Mouse (Mus musculus): ENCODE measurements at regions not wholly inside any gene's neighbourhood (a gene's known extent, or its start where the extent isn't known, plus 50 kb on each side); places are given as distances from the start of the nearest gene placed in this dataset.

- H3K79me2 ChIP-seq (ENCODE audit: inconsistent target): no peaks in the 10 kb centered on the region
- H3K27ac ChIP-seq: no peak overlapping the region
- WGBS (ENCODE audit: missing documents): 93% methylated on average over 4 of the region's 4 CpGs
- no peak overlapping the region for H3K4me3 ChIP-seq (ENCODE audit: inconsistent target)
- H3K36me3 ChIP-seq (ENCODE audit: inconsistent target): no peaks in the 10 kb centered on the region
These were observed 575.7 kb upstream of the Gulo start for GRCm38 (mm10) chr14:66584699-66585098.

GRCm38 (mm10) chr14:66579904-66580492 lies 571.0 kb upstream of the Gulo start:
- no peaks in the 10 kb centered on the region for H3K79me2 ChIP-seq (ENCODE audit: inconsistent target)
- 83% methylated on average over 6 of the region's 6 CpGs for WGBS (ENCODE audit: missing documents)
- no peak overlapping the region for H3K4me3 ChIP-seq (ENCODE audit: inconsistent target)
- H3K27ac ChIP-seq: no peak overlapping the region
- no peaks in the 10 kb centered on the region for H3K36me3 ChIP-seq (ENCODE audit: inconsistent target)

- H3K79me2 ChIP-seq (ENCODE audit: inconsistent target): no peaks in the 10 kb centered on the region
- no peak overlapping the region for H3K27ac ChIP-seq
- 93% methylated on average over 10 of the region's 10 CpGs for WGBS (ENCODE audit: missing documents)
- H3K36me3 ChIP-seq (ENCODE audit: inconsistent target): no peaks in the 10 kb centered on the region
- H3K4me3 ChIP-seq (ENCODE audit: inconsistent target): no peak overlapping the region
These were observed 557.6 kb upstream of the Gulo start for GRCm38 (mm10) chr14:66566600-66566999.

- no peaks in the 10 kb centered on the region for H3K36me3 ChIP-seq (ENCODE audit: inconsistent target)
- 100% methylated on average over 3 of the region's 4 CpGs for WGBS (ENCODE audit: missing documents)
- H3K79me2 ChIP-seq (ENCODE audit: inconsistent target): no peaks in the 10 kb centered on the region
- no peak overlapping the region for H3K4me3 ChIP-seq (ENCODE audit: inconsistent target)
- H3K27ac ChIP-seq: peak overlapping the region; percentile 90
These were observed 553.7 kb upstream of the Gulo start for GRCm38 (mm10) chr14:66562744-66563143.

- Histone ChIP-seq H3K27ac (peak overlapping the region; percentile 90), H3K4me3 (ENCODE audit: inconsistent target) (no peak overlapping the region), H3K79me2 (ENCODE audit: inconsistent target) (no peaks in the 10 kb centered on the region), H3K36me3 (ENCODE audit: inconsistent target) (no peaks in the 10 kb centered on the region)
- 28% methylated on average over 3 of the region's 3 CpGs for WGBS (ENCODE audit: missing documents)
These were observed 552.7 kb upstream of the Gulo start for GRCm38 (mm10) chr14:66561715-66562114.

- no peaks in the 10 kb centered on the region for H3K36me3 ChIP-seq (ENCODE audit: inconsistent target)
- H3K79me2 ChIP-seq (ENCODE audit: inconsistent target): no peaks in the 10 kb centered on the region
- 66% methylated on average over 5 of the region's 5 CpGs for WGBS (ENCODE audit: missing documents)
- peak overlapping the region; percentile 90 for H3K27ac ChIP-seq
- H3K4me3 ChIP-seq (ENCODE audit: inconsistent target): no peak overlapping the region
These were observed 552.1 kb upstream of the Gulo start for GRCm38 (mm10) chr14:66561042-66561590.

GRCm38 (mm10) chr14:66558393-66558792 lies 549.4 kb upstream of the Gulo start:
- WGBS (ENCODE audit: missing documents): 47% methylated on average over 5 of the region's 5 CpGs
- no peaks in the 10 kb centered on the region for H3K79me2 ChIP-seq (ENCODE audit: inconsistent target)
- peak overlapping the region; percentile 90 for H3K27ac ChIP-seq
- H3K36me3 ChIP-seq (ENCODE audit: inconsistent target): no peaks in the 10 kb centered on the region
- H3K4me3 ChIP-seq (ENCODE audit: inconsistent target): no peak overlapping the region

- Histone ChIP-seq H3K4me3 (ENCODE audit: inconsistent target) (no peak overlapping the region), H3K36me3 (ENCODE audit: inconsistent target) (no peaks in the 10 kb centered on the region), H3K27ac (peak overlapping the region; percentile 90), H3K79me2 (ENCODE audit: inconsistent target) (no peaks in the 10 kb centered on the region)
- 73% methylated on average over 8 of the region's 8 CpGs for WGBS (ENCODE audit: missing documents)
These were observed 548.6 kb upstream of the Gulo start for GRCm38 (mm10) chr14:66557631-66558030.

- WGBS (ENCODE audit: missing documents): 86% methylated on average over 6 of the region's 6 CpGs
- no peaks in the 10 kb centered on the region for H3K36me3 ChIP-seq (ENCODE audit: inconsistent target)
- H3K27ac ChIP-seq: no peak overlapping the region
- no peak overlapping the region for H3K4me3 ChIP-seq (ENCODE audit: inconsistent target)
- no peaks in the 10 kb centered on the region for H3K79me2 ChIP-seq (ENCODE audit: inconsistent target)
These were observed 529.5 kb upstream of the Gulo start for GRCm38 (mm10) chr14:66538498-66538897.

- WGBS (ENCODE audit: missing documents): 69% methylated on average over 1 of the region's 1 CpGs
- no peaks in the 10 kb centered on the region for H3K79me2 ChIP-seq (ENCODE audit: inconsistent target)
- no peak overlapping the region for H3K4me3 ChIP-seq (ENCODE audit: inconsistent target)
- no peak overlapping the region for H3K27ac ChIP-seq
- no peaks in the 10 kb centered on the region for H3K36me3 ChIP-seq (ENCODE audit: inconsistent target)
These were observed 525.7 kb upstream of the Gulo start for GRCm38 (mm10) chr14:66534671-66535070.

- 33% methylated on average over 5 of the region's 5 CpGs for WGBS (ENCODE audit: missing documents)
- H3K4me3 ChIP-seq (ENCODE audit: inconsistent target): no peak overlapping the region
- no peaks in the 10 kb centered on the region for H3K79me2 ChIP-seq (ENCODE audit: inconsistent target)
- no peaks in the 10 kb centered on the region for H3K36me3 ChIP-seq (ENCODE audit: inconsistent target)
- H3K27ac ChIP-seq: no peak overlapping the region
These were observed 519.1 kb upstream of the Gulo start for GRCm38 (mm10) chr14:66528135-66528534.

- H3K4me3 ChIP-seq (ENCODE audit: inconsistent target): no peak overlapping the region
- WGBS (ENCODE audit: missing documents): 79% methylated on average over 6 of the region's 6 CpGs
- H3K27ac ChIP-seq: no peak overlapping the region
- no peaks in the 10 kb centered on the region for H3K36me3 ChIP-seq (ENCODE audit: inconsistent target)
- H3K79me2 ChIP-seq (ENCODE audit: inconsistent target): no peaks in the 10 kb centered on the region
These were observed 518.1 kb upstream of the Gulo start for GRCm38 (mm10) chr14:66527061-66527460.

- no peaks in the 10 kb centered on the region for H3K36me3 ChIP-seq (ENCODE audit: inconsistent target)
- H3K4me3 ChIP-seq (ENCODE audit: inconsistent target): no peak overlapping the region
- WGBS (ENCODE audit: missing documents): 77% methylated on average over 6 of the region's 6 CpGs
- no peak overlapping the region for H3K27ac ChIP-seq
- H3K79me2 ChIP-seq (ENCODE audit: inconsistent target): no peaks in the 10 kb centered on the region
These were observed 513.9 kb upstream of the Gulo start for GRCm38 (mm10) chr14:66522856-66523400.

GRCm38 (mm10) chr14:66521836-66522629 lies 513.0 kb upstream of the Gulo start:
- 79% methylated on average over 7 of the region's 7 CpGs for WGBS (ENCODE audit: missing documents)
- Histone ChIP-seq H3K27ac (no peak overlapping the region), H3K36me3 (ENCODE audit: inconsistent target) (no peaks in the 10 kb centered on the region), H3K4me3 (ENCODE audit: inconsistent target) (no peak overlapping the region), H3K79me2 (ENCODE audit: inconsistent target) (no peaks in the 10 kb centered on the region)

- H3K27ac ChIP-seq: no peak overlapping the region
- H3K4me3 ChIP-seq (ENCODE audit: inconsistent target): no peak overlapping the region
- no peaks in the 10 kb centered on the region for H3K36me3 ChIP-seq (ENCODE audit: inconsistent target)
- WGBS (ENCODE audit: missing documents): 89% methylated on average over 3 of the region's 3 CpGs
- no peaks in the 10 kb centered on the region for H3K79me2 ChIP-seq (ENCODE audit: inconsistent target)
These were observed 507.8 kb upstream of the Gulo start for GRCm38 (mm10) chr14:66516770-66517169.
